Mouse (Mus musculus) heart, adult 18-20 months (tissue): ENCODE results near the gene Spata18. TPM values are rescaled to one million over a fixed set of nuclear protein-coding genes. Genes with fewer than 3 reads are reported as not detected.

ENCODE experiments used
- DNase-seq, 2 experiments: peaks; one replicate each; pipeline ENCODE4 v3.0.0; 2021 to 2022; ENCODE audit warnings: mixed read lengths in 1 of 2
- total RNA-seq, 2 experiments: library from RNA; stranded (reverse); gene quantifications; 2 replicates each; pipeline ENCODE4 v1.2.3; 2021

Spata18 gene
- total RNA-seq, 2 experiments from 2014 or later = 1.3 TPM; not detected in 1

DNA sequence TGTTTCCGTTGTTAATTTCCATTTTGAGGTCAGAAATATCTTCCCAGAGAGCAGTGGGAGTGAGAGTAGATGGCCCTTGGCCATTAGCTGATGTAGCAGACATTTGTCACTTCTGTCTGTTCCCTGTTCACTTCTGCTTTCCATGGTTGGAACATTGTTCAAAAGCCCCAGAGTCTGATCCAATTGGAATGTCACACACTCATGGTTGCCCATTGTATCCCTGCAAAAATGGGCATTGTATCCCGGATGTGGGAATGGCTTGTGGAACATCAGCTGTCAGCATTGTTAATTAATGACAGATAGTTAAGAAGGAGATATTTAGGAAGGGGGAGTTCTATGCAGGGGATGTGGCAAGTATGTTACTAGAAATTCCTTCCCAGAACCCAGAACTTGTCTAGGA lies 65.8 kb downstream of the Spata18 start:
- DNase-seq = no peak

DNA sequence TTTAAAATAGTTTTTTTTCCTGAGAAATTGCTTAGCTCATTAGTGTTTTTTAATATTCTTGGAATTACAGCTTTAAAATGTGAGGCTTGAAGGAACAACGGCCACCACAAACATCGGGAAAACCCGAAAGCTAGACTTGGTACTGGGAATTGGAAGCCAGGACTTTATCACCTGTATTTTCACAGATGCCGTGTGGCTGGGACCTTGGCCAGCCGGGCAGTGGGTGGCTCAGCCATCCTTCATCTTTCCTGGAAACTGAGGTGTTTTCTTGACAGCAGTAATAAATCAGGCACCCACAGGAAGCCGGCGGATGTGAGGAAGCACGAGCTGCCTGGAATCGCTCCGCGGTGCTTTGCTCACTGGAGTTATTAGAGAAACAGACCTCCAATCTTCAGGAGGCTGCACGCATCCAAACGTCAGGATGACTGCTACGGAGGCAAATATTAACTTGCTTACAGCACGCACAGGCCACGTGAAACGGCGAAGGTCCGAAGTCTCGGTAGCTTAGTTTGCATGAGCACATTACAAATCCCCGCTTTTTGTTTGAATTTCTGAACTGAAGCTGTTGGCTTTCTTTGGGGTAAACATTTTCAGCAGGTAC lies 70.6 kb downstream of the Spata18 start:
- no peak for DNase-seq

DNA sequence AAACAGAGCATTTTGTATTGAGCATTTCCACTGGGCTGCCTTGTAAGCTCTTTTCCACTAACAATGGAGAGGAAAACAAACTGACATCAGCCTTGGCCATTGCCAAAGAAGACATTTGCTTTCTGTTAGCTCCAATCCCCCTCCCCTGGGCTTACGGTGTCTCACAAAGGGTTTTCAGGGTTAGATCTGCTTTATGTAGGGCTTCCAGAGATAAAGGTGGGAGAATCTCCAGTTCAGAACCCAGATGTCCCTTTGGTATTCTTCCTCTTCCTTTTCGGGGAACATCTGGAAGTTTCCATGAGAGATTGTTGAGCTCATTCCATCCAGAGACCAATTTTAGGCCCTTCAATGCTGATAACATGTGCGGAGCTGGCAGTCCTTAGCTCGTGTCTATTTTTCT lies 74.8 kb downstream of the Spata18 start:
- peak; percentile 42 to 43 for DNase-seq

DNA sequence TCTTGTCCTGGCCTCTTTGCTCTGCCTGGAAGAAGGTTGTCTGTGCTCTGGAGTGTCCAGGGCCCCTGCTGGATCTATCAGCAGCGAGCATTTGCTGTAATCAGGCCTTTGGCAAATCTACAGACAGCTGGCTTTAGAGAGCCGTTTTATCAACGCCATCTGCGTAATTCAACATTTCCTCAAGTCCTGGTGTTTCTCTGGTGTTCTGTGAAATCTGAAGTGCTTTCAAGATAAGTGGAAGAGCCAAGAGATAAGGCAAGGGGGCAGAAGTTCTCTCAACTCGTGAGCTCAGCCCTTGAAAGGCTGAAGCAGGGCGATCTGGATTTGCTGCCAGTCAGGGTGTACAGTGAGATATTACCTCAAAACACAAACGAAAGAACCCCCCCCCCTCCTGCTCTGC lies 77.5 kb downstream of the Spata18 start:
- peak; percentile 49 to 50 for DNase-seq

Other genes starting within 250 kb of the Spata18 start
- gene Cwh43, start 245.3 kb upstream of the Spata18 start, total RNA-seq = not detected
- gene Dcun1d4, start 170.4 kb upstream of the Spata18 start, total RNA-seq = 10 to 100 TPM; 16.3 to 18.8 TPM
- not detected for gene Lrrc66, start 18.9 kb upstream of the Spata18 start, total RNA-seq
- 100 to 1,000 TPM; 105 to 115 TPM for gene Sgcb, start 3.6 kb upstream of the Spata18 start, total RNA-seq